Mouse (Mus musculus) retina, adult 2 months (tissue): Measurements from ENCODE around the gene Prr5l.

Source experiments
- DNase-seq: peaks from one replicate; pipeline ENCODE4 v3.0.0-alpha.2; 2012; ENCODE audit warnings: low read depth, low spot score

The Prr5l gene

GRCm38 (mm10) chr2:101882998-101883397 is at the start of gene Prr5l:
Gene Prr5l (minus strand): TSS chr2:101883027.
- DNase-seq, result no peak

DNA sequence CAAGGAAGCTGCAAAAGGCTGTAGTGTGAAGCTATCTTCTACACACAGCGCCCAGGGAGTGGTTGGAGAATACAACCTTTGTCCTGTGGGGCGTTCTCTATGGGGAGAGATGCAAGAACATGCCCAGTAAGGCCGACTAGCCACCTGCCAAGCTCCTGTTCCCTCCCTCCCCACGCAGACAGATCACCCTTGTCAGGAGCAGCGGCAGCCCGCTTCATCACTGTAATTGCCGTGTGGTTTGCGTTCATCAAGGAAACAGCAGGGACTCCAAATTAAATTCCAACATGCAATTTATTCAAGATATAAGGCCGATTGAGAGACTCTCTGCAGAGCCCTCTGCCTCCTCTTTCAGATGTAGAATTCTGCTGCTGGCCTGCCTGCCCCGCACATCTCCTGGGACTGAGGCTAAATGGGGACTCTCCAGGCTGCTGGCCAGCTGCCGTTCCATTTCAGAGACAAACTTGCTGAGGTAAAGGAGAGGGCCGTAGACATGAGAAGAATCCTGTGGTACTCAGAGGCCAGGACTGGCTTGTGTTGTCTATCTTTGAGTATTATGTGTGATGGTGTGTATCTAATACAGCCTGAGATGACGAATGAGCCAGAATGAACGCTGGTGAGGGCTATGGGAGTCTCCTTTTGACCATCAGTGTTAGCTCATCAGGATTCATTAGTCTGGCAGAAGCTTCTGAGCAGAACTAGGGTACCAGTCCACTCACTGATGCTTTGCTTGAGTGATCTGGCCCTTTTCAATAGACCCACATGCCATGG is 49.5 kb upstream of the Prr5l start:
- DNase-seq, result no peak

DNA sequence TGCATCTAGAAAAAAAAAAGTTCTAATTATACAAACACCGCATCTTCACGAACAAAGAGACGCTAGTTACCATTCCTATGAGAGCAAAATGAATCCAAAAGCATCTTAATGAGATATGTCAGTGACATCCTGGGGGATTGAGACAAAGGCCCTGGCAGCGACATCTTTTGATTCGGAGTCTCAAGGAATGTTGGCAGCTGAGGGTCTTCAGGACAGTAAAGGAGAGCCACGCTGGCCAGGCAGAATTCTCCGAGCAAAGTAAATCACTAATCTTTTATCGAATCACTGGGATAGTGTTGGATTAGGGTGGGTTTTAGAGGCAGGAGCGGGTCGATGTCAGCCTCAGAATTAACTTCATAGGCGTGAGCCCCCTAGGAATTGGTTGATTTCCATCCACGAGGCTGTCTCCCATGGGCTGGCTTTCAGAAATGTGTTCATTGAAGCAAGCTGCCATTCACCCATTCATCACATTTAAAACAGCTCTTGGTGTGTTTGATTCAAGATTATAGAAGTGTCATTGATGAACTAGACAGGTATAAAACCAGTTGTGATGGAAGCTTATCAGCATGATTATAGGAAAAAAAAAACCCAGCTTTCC is 42.9 kb upstream of the Prr5l start:
- DNase-seq, result no peak

GRCm38 (mm10) chr2:101925183-101925582 is 42.4 kb upstream of the Prr5l start:
- DNase-seq, result no peak

DNA sequence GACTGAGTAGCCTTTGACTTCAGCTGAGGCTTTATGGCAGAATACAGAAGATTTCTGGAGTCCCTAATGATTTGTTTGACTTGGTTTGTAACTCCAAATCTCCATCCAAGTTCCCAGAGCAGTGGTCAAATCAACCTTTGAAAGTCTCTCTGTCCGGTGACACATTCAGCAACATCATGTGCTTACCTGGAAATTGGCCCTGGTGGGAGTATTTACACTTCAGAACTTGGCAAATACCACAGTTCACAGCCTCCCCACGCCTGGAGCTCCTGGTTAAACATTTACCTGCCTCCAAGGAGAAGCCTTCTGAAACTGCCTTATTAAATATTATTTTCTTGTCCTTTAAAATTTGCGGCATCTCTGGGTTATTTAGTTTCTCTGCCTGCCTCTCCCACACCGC is 40.4 kb upstream of the Prr5l start:
- DNase-seq, result no peak

DNA sequence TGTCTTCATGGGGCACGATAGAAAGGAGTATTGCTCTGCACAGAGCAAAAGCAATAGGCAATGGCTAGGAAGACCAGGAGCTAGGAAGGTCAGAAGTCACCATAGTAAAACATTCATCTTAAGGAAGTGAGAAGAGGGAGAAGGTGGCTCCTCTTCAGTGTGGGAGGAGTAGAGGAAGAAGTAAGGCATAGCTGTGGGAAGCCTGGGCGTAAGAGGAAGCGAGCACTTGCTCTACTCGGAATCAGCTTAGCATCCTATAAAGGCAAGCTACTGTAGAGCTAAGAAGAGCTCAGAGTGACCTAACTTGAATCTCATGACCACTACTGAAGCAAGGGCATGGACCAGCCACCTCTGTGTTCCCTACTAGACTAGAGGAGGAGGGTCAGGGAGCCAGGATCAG is 39.5 kb upstream of the Prr5l start:
- DNase-seq, result no peak

DNA sequence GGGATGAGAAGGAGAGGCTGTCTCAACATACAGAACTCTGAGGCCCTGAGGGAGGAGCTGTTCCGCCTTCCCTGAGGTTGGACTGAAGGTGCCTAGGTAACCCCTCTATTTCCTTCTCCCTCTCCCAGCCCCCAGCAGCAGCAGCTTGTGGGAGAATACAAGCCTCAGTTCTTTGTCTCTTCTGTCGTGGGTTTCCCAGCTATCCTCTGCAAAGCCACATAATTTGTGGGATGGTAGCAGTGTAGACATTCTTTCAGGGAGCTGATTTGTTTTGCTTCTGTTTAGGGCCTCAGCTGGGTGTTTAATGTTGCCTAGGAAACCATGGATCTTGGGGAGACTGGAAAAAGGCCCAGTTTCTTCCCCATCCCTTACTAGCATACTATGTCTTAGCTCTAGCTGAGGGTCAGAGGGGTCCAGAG is 37.3 kb upstream of the Prr5l start:
- DNase-seq, result no peak

DNA sequence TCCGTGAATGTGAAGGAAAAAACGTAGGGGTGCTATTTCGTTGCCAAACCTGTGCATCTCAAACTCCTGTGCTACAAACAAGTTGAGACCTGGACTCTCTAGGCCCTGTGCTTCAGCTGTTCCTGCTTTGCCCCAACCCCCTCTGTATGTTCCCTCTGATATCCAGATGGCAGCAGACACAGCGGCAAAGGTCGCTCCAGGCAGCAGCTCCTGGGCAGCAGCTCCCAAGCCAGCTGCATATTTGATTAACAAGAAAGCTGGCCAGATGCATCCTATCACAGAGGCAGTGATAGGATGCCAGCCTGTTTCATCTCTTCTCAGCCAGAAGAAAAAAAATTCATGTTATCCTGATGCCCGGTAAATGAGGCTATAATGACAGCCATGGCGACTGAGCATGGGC is 35.7 kb upstream of the Prr5l start:
- no peak for DNase-seq

DNA sequence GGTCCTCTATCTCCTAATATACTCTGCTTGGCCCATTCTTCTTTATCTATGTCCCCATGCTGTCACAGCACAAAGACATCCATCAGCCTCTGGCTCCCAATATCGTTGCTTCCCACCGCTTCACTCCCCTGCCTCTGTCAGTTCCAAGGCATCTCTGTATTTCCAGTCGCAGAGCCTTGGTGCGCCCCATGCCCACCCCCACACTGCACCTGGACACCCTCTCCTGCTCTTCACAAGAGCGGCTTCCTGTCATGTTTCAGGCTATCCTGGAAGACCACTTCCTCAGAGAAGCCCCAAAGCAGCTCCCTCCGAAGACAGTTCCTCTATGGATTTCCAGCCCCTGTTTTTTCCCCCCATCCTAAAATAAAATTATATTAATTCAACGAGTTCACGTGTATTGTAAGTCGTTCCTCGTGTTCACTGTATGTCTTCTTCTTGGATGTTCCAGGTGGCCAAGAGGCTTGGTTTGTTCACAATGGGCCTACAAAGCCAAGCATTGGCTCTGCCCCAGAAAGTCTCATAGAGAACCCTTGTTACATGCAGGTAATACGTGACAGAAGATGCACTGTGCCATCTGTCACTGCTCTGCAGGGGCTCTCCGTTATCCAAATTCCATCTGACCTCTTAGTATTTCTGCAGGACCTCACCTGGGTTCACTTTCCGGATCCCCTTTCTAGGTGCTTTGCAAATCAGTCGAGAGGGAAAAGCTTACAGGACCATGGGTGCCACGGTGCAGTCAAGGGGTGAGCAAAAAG is 26.7 kb upstream of the Prr5l start:
- no peak for DNase-seq

DNA sequence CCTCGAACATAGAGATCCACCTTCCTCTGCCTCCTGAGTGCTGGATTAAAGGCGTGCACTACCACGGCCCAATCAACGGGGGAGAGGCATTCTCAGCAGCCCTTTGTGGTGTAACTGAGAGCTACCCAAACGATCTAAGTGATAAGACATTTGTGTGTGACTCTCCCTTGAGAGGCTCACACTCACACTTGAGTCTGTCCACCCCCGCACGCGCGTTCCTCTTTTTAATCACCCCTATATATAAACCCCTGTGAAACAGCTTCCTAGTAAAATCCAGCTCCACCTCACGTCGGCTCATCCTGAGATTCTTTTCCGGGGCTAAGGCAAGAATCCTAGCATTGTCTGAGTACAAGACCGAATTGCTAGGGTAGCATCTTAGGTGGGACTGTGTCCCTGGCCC is 25.9 kb upstream of the Prr5l start:
- no peak for DNase-seq

DNA sequence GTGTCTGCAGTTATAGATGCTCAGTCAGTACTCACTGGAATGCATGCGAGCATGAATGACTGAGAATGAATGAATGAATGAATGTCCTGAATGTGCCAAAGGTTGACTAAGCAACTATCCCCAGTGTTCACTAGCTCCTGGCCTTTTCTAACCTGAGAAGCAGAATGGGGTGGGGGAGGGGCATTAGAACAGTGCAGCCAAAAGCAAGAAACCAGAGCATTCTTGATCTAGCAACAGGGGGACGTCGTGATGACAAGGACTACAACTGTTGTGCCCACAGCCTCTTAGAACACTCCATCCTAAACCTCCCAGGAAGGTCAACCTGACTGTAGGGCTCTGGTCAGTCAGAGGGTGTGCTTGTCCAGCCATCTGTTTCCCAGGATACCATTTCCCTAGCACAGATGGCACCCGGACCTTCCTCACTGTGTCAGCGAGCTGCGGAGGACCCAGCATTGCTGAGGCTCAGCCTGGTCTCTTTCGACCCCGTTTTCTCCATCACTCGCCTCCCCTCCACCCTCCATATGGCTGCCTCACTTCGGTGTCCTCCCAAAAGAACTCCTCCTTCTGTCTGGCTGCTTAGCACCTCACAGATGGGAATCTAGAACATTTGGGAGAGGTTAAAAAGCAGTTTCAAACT is 24.7 kb upstream of the Prr5l start:
- no peak for DNase-seq

DNA sequence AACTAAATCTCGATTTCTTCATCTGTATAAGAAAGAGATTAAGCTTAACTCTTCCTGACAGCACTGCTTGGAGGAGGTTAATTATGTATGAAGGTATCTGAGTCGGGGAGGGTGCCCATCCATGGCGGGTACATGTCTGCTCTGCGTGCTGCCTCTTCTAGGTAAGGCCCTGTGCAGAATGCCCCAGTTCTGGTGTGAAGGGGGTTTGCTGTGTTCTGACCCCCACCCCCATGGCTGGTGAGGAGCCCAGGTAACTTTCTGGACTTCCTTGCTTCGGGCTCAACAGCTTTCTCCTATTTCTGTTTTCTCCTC is 23.5 kb upstream of the Prr5l start:
- DNase-seq, result no peak

DNA sequence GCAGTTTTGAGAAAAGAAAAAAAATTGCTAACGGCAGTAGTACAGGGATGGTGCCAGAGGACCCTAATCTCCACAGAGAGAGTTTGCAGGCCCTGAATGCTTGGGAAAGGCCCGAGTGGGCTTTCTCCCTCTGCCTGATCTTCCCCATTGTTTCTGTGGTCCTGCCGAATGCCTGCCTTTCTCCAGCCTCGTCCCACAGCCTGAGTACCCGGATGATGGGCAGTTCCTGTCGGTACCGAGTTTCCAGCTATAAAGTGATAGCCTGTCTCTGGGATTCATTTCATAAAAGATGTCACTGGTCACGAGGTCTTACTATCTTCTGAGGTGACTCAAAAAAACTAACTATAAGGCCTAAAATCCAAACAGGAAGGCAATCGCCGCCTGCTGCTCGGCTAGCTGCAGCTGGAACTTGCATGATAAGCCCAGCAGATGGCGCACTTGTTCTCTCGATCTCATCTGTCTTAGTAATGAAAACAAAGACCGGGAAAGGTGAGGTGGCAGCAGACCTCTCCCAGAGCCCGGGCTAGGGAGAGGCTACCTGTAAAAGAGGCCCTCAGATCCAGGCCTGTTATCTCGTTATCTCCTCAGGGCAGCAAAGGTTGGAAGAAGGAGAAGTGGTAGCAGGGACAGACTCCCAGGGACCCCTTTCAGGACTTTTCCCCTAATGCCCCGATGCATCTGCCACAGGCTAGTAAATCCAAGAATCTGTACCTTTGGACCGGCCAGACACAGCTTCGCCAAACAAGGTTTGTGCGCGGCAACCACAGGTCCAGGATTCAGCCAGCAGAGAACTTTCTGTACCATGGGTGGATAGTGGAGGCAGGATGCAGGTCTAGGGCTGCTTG is 22.9 kb upstream of the Prr5l start:
- peak; percentile 79 for DNase-seq

- no peak for DNase-seq
Observed at GRCm38 (mm10) chr2:101902196-101902595, 19.4 kb upstream of the Prr5l start.

DNA sequence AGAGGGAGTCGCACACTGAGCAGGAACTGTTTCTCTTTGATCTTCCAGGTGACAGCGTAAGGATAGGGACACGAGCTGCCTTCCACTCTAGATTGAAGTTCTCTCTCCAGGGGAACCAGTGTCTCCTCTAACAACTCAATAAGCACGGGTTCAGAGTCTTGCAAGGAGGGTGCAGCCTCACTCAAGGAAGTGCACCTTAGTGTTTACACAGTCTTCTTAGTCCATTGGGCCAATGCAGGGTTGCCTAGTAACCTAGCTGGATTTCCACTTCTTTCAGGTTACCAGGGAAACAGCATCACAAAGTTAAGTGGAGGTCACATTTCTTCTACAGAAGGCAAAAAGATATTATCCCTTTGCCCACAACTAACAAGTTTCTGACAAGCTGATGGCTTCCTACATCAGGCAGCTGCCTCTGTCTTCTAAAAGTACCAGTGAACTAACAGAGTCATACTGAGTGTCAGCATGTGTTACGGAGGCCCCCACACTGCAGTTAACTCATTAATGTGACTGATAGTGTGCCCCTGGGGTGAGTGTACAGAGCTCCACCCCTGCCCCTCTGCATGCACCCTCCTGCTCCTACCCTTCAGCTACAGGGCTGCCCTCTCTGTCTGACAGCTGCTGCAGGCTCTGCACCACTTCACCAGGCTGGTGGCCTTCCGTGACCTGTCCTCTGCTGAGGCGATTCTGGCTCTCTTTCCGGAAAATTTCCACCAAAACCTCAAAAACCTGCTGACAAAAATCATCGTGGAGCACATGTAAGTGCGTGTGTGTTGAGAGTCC is 13.8 kb upstream of the Prr5l start:
- DNase-seq, result no peak

DNA sequence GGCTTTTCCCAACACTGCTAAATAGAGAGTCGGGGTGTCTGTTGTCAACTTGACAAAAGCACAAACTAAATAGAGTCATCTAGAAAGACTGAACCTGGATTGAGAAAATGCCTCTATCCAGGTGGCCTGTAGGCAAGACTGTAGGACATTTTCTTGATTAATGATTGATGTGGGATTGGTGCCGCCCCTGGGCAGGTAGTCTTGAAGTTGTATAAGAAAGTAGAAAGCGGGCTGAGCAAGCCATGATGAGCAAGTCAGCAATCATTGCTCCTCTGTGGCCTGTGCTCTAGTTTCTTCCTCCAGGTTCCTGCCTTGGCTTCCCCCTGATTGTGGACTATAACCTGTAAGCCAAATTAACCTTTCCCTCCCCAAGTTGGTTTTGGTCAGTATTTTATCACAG is 11.3 kb upstream of the Prr5l start:
- DNase-seq, result no peak

GRCm38 (mm10) chr2:101891143-101891542 is 8.3 kb upstream of the Prr5l start:
- no peak for DNase-seq

GRCm38 (mm10) chr2:101888886-101889285 is 6.1 kb upstream of the Prr5l start:
- DNase-seq, result no peak

DNA sequence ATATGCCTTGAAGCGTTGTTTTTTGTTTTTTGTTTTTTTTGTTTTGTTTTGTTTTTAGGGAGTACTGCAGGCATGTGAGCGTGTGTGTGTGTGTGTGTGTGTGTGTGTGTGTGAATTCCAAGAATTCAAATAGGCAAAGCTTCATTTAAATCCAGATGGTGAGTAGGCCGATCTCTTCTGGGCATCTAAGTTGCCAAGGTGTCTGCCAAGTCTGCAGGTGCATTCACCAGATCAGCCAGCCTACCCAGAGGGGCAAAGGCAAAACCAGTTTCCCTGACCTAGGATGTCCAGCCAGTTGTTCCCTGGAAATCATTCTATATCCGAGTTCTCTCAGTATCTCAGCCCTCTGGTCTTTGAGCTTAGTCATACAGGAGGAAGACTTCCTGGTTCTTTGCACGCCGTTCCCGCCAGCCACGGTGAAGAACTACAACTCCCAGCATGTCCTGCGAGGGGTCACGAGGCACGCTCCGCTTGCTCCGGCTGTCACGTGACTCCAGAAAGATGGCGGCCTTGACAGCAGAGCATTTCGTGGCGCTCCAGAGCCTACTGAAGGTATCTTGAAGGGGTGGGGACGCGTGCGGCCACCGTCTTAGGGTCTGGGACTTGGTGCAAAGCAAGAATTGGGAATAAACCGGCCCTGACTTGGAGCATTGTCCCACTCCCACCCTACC is 3.1 kb upstream of the Prr5l start, which contains the start of gene Commd9:
Gene Commd9 (plus strand): TSS at position 480 of the 671 bp plus-strand sequence.
- peak; percentile 77 for DNase-seq

GRCm38 (mm10) chr2:101884286-101884685 is 1.5 kb upstream of the Prr5l start:
- no peak for DNase-seq
